Comparison of ENCODE assay signal across 10 mouse cellular contexts in the genomic region with DNA sequence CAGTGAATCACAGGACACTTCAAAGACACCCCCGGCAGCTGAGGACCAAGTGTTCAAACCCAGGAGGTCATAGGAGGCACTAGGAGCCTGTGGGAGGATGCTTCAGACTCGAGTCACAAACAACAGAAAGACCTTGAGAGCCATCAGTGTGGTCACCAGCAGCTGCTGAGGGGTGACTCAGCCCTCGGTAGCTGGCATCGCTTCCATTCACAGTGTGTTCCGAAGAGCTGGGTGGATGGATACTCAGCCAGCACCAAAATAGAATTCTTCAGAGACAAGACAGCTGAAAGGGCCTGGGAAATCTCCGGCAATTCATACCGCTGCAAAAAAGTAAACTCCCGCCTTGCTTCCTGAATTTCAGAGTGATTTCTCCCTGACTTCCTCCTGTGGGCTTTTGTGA.
A peak's percentile ranks its signal among the peaks of the same experiment; 100 is the strongest.
DNase-seq lines count a peak whose midpoint lies in the region; ATAC-seq and TF ChIP-seq lines count a peak whose summit lies in the region.
"Had no signal": no experiment of that assay in that cellular context is flagged by ENCODE, and none has a peak within 500 bp of the region (broad histone marks: within the 10 kb centered on the region; RNA-seq: fewer than 3 reads in every experiment).

No protein-coding gene starts in this region.

- ATAC-seq in heart, embryonic 12.5 days (ENCODE audit: insufficient number of reproducible peaks, low FRiP score): no peak
- no peak for ATAC-seq in monocyte, adult 5-6 weeks (replicated peaks; ENCODE audit: insufficient number of reproducible peaks, low FRiP score, low TSS enrichment, poor library complexity, severe bottlenecking)

- intact Hi-C loops in heart, adult 2 months (cut with DNase I): no loop called here
- intact Hi-C loops in gastrocnemius, postnatal 36 days (cut with DNase I): no loop called here

- H3K9ac ChIP-seq in heart, adult 2 months (ENCODE audit: low read depth, low read length): no peak overlapping the region
- no peak overlapping the region for H3K9ac ChIP-seq in heart, embryonic 12.5 days
- H3K9ac ChIP-seq: lung, embryonic 15.5 days had no signal

- no peak overlapping the region for H3K4me2 ChIP-seq in heart, embryonic 12.5 days
- H3K4me2 ChIP-seq: lung, embryonic 15.5 days had no signal

- no peak for TF ChIP-seq EP300 in heart, adult 2 months (IDR thresholded peaks at IDR 0.05; ENCODE audit: insufficient read depth, low read depth, low read length)

- H3K4me1 ChIP-seq in heart, adult 2 months (ENCODE audit: control insufficient read depth, insufficient read depth, low read length): peaks cover 5% of the 10 kb centered on the region
- no peaks in the 10 kb centered on the region for H3K4me1 ChIP-seq in heart, embryonic 12.5 days (replicated peaks)
- H3K4me1 ChIP-seq in kidney, adult 2 months (ENCODE audit: control insufficient read depth, insufficient read depth, low read length): no peaks in the 10 kb centered on the region
- H3K4me1 ChIP-seq: hindbrain, embryonic 10.5 days had no signal

- H3K79me2 ChIP-seq in heart, adult 2 months (replicated peaks; ENCODE audit: control insufficient read depth, insufficient read depth, low read length): no peaks in the 10 kb centered on the region

- no peak overlapping the region for H3K27ac ChIP-seq in heart, adult 2 months
- H3K27ac ChIP-seq in heart, embryonic 12.5 days (ENCODE audit: poor library complexity, severe bottlenecking): no peak overlapping the region
- H3K27ac ChIP-seq in kidney, adult 2 months (ENCODE audit: insufficient read depth, low read depth, low read length): no peak overlapping the region
- H3K27ac ChIP-seq: hindbrain, embryonic 10.5 days; lung, embryonic 15.5 days had no signal

- DNase-seq in heart, adult 2 months: peak; percentile 53 to 60
- peak; percentile 94 for DNase-seq in brain, adult 2 months (ENCODE audit: low read depth, low spot score)
- DNase-seq in gastrocnemius, postnatal 36 days: peak; percentile 36 to 44
- DNase-seq in right cerebral cortex, postnatal 10 days (ENCODE audit: low spot score in 2 of 2): peak; percentile 63 to 75
- DNase-seq in kidney, adult 2 months: no peak
- DNase-seq in spleen, postnatal 4 days (ENCODE audit: low spot score in 2 of 2): no peak

- H3K36me3 ChIP-seq in heart, adult 2 months (ENCODE audit: control insufficient read depth, insufficient read depth, low read length): no peaks in the 10 kb centered on the region
- no peaks in the 10 kb centered on the region for H3K36me3 ChIP-seq in heart, embryonic 12.5 days
- no peaks in the 10 kb centered on the region for H3K36me3 ChIP-seq in kidney, adult 2 months (ENCODE audit: control insufficient read depth, insufficient read depth, low read length)
- H3K36me3 ChIP-seq: hindbrain, embryonic 10.5 days; lung, embryonic 15.5 days had no signal

- 9% methylated on average over 8 of the region's 8 CpGs for WGBS in heart, adult 2 months
- WGBS in heart, embryonic 12.5 days: 42% methylated on average over 8 of the region's 8 CpGs
- 51% methylated on average over 8 of the region's 8 CpGs for WGBS in kidney, adult 2 months

- H3K9me3 ChIP-seq in heart, embryonic 12.5 days (replicated peaks): peaks cover 3% of the 10 kb centered on the region; the same call in 1 of the 2 replicates
- H3K9me3 ChIP-seq: hindbrain, embryonic 10.5 days; lung, embryonic 15.5 days had no signal

- H3K4me3 ChIP-seq in heart, adult 2 months: no peak overlapping the region
- H3K4me3 ChIP-seq in heart, embryonic 12.5 days: no peak overlapping the region
- no peak overlapping the region for H3K4me3 ChIP-seq in kidney, adult 2 months (ENCODE audit: insufficient read depth, low read depth, low read length)
- H3K4me3 ChIP-seq: hindbrain, embryonic 10.5 days; lung, embryonic 15.5 days had no signal

- no peak for TF ChIP-seq CTCF in heart, adult 2 months (IDR thresholded peaks at IDR 0.05)
- TF ChIP-seq CTCF in kidney, adult 2 months (conservative IDR thresholded peaks at IDR 0.05; ENCODE audit: insufficient read depth, insufficient read length, low read depth, low read length): no peak

- no peak for TF ChIP-seq POLR2A in heart, adult 2 months (IDR thresholded peaks at IDR 0.05; ENCODE audit: insufficient read depth, low read depth, low read length)
- no peak for TF ChIP-seq POLR2A in kidney, adult 2 months (IDR thresholded peaks at IDR 0.05; ENCODE audit: low read depth, low read length)

- H3K27me3 ChIP-seq in heart, adult 2 months (ENCODE audit: control insufficient read depth, insufficient read depth, low read length): no peaks in the 10 kb centered on the region
- H3K27me3 ChIP-seq in heart, embryonic 12.5 days (replicated peaks): no peaks in the 10 kb centered on the region
- no peaks in the 10 kb centered on the region for H3K27me3 ChIP-seq in kidney, adult 2 months (replicated peaks; ENCODE audit: control insufficient read depth, insufficient read depth, low read length)
- H3K27me3 ChIP-seq: lung, embryonic 15.5 days had no signal

Comparison
In these comparisons a context has a peak if more than half of its experiments do, and no peak if none do; other contexts are left out.
1. DNase-seq: peak in heart, adult 2 months (2 of 2), brain, adult 2 months (single experiment), gastrocnemius, postnatal 36 days (2 of 2) and right cerebral cortex, postnatal 10 days (2 of 2); none in kidney, adult 2 months (single experiment) and spleen, postnatal 4 days (0 of 2).